Mouse (Mus musculus) myocyte (in vitro differentiated cells): ENCODE results near the gene Gm45799. TPM values are rescaled to one million over a fixed set of nuclear protein-coding genes. Genes with fewer than 3 reads are reported as not detected.
A peak's percentile ranks its signal among the peaks of the same experiment; 100 is the strongest.

Experiments
- H3K27me3 ChIP-seq: one replicate; pipeline ENCODE4 v1.6.1; 2011; ENCODE audit not compliant: control insufficient read depth, insufficient read depth, insufficient read length
- H3K36me3 ChIP-seq: one replicate; pipeline ENCODE4 v1.6.1; 2011; ENCODE audit not compliant: control insufficient read depth, insufficient read depth
- H3K4me2 ChIP-seq: one replicate; pipeline ENCODE4 v1.6.1; 2011; ENCODE audit warnings: low read depth, control low read depth
- H3K4me3 ChIP-seq: one replicate; pipeline ENCODE4 v1.5.1; 2011; ENCODE audit warnings: mild to moderate bottlenecking, control low read depth, moderate library complexity
- H3K79me2 ChIP-seq: one replicate; pipeline ENCODE4 v1.6.1; 2011; ENCODE audit not compliant: control insufficient read depth, insufficient read depth
- H3ac ChIP-seq: one replicate; pipeline ENCODE4 v1.6.1; 2011; ENCODE audit not compliant: control insufficient read depth, insufficient read length
- CEBPB ChIP-seq: IDR thresholded peaks from 2 replicates; pipeline ENCODE4 v1.6.1; 2011; ENCODE audit warnings: mild to moderate bottlenecking, moderate library complexity; ENCODE audit not compliant: poor library complexity, insufficient read depth, severe bottlenecking
- E2F4 ChIP-seq: IDR thresholded peaks from one replicate; pipeline ENCODE4 v1.6.1; 2011; ENCODE audit warnings: mild to moderate bottlenecking, control low read depth, moderate library complexity; ENCODE audit not compliant: insufficient read depth
- MAX ChIP-seq: IDR thresholded peaks from one replicate; pipeline ENCODE4 v1.6.1; 2011; ENCODE audit warnings: low read depth, mild to moderate bottlenecking, control low read depth
- MYOD1 ChIP-seq, 3 experiments: IDR thresholded peaks; one replicate each; pipeline ENCODE4 v1.6.1; 2011; ENCODE audit warnings: control low read depth in 2 of 3, low read depth in 2 of 3, mild to moderate bottlenecking in 2 of 3, moderate library complexity in 1 of 3; ENCODE audit not compliant: insufficient read length in 2 of 3, control insufficient read depth in 1 of 3
- MYOG ChIP-seq, 3 experiments: IDR thresholded peaks; one replicate each; pipeline ENCODE4 v1.6.1; 2011; ENCODE audit warnings: control low read depth in 2 of 3, low read depth in 2 of 3, mild to moderate bottlenecking in 2 of 3; ENCODE audit not compliant: insufficient read length in 2 of 3, control insufficient read depth in 1 of 3, insufficient read depth in 1 of 3
- POLR2A ChIP-seq: IDR thresholded peaks from one replicate; pipeline ENCODE4 v1.6.1; 2011; ENCODE audit warnings: low read depth, mild to moderate bottlenecking, control low read depth, moderate library complexity; ENCODE audit not compliant: insufficient read length
- POLR2AphosphoS2 ChIP-seq: IDR thresholded peaks from one replicate; pipeline ENCODE4 v1.6.1; 2011; ENCODE audit warnings: low read depth, control low read depth; ENCODE audit not compliant: insufficient read length
- REST ChIP-seq: IDR thresholded peaks from one replicate; pipeline ENCODE4 v1.6.1; 2011; ENCODE audit warnings: mild to moderate bottlenecking, control low read depth, moderate library complexity; ENCODE audit not compliant: insufficient read depth, insufficient read length
- SRF ChIP-seq: IDR thresholded peaks from one replicate; pipeline ENCODE4 v1.6.1; 2011; ENCODE audit warnings: low read depth; ENCODE audit not compliant: control insufficient read depth, insufficient read length
- TCF12 ChIP-seq: IDR thresholded peaks from one replicate; pipeline ENCODE4 v1.6.1; 2011; ENCODE audit warnings: mild to moderate bottlenecking, control low read depth; ENCODE audit not compliant: poor library complexity, insufficient read depth, severe bottlenecking
- TCF3 ChIP-seq: IDR thresholded peaks from one replicate; pipeline ENCODE4 v1.6.1; 2011; ENCODE audit warnings: low read depth, control low read depth; ENCODE audit not compliant: insufficient read length
- USF1 ChIP-seq: IDR thresholded peaks from one replicate; pipeline ENCODE4 v1.6.1; 2011; ENCODE audit warnings: low read depth, mild to moderate bottlenecking, control low read depth, moderate library complexity
- polyA plus RNA-seq: library from polyadenylated mRNA; unstranded; fragments of >200 nt; fragmentation: generic; extraction: Trizol; gene quantifications from one replicate; pipeline ENCODE4 v1.2.1, GENCODE M21; 2012; ENCODE audit warnings: missing spikeins

The Gm45799 gene
- polyA plus RNA-seq: 56.6 TPM

- Histone ChIP-seq H3K4me2 (peak within 1 kb of the TSS; percentile 96), H3K4me3 (peak within 1 kb of the TSS; percentile 96), H3ac (peak within 1 kb of the TSS; percentile 75), H3K27me3 (no peaks in the 10 kb centered on the region), H3K36me3 (peaks cover 16% of the 10 kb centered on the region), H3K79me2 (peaks cover 25% of the 10 kb centered on the region)
- TF ChIP-seq POLR2A (peak; percentile 90), MYOG (IDR thresholded peaks at IDR 0.05; ENCODE audit: control insufficient read depth in 1 of 3, insufficient read depth in 1 of 3, insufficient read length in 2 of 3, low read depth in 2 of 3) (no peak), POLR2AphosphoS2 (peak; percentile 85), E2F4 (no peak), TCF12 (no peak), CEBPB (no peak)
Observed at GRCm38 (mm10) chr7:105640233-105640893, at the start of gene Gm45799, which contains the start of gene Arfip2. Gene Gm45799, plus strand, starts transcription at chr7:105640552. Gene Arfip2, minus strand, starts transcription at chr7:105640416.

- Histone ChIP-seq H3K4me3 (no peak overlapping the region), H3ac (no peak overlapping the region), H3K27me3 (no peaks in the 10 kb centered on the region), H3K79me2 (no peaks in the 10 kb centered on the region), H3K36me3 (no peaks in the 10 kb centered on the region), H3K4me2 (no peak overlapping the region)
- TF ChIP-seq POLR2AphosphoS2 (no peak), REST (no peak), E2F4 (no peak), MYOG (IDR thresholded peaks at IDR 0.05; ENCODE audit: control insufficient read depth in 1 of 3, insufficient read depth in 1 of 3, insufficient read length in 2 of 3, low read depth in 2 of 3) (no peak), SRF (no peak), USF1 (no peak), POLR2A (no peak)
Observed at GRCm38 (mm10) chr7:105602860-105603623, 37.3 kb upstream of the Gm45799 start.

DNA sequence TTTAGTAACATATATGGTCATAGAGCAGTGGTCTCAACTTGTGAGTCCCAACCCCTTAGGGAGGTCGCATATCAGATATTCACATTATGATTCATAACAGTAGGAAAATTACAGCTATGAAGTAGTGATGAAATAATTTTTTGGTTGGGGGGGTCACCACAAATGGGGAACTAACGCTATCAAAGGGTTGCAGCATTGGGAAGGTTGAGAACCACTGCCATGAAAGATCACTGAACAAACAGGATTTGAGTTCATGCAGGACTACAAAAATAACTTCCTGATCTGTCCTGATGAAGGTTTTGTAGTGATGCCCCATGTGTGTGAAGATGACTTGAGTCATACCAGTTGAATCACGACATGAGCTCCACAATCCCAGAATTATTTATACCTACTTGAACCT is 31.9 kb upstream of the Gm45799 start:
- no peaks in the 10 kb centered on the region for H3K27me3 ChIP-seq
- H3K4me3 ChIP-seq: no peak overlapping the region
- no peak overlapping the region for H3ac ChIP-seq
- TF ChIP-seq MYOD1 (IDR thresholded peaks at IDR 0.05; ENCODE audit: control insufficient read depth in 1 of 3, insufficient read length in 2 of 3, low read depth in 2 of 3) (no peak), MYOG (IDR thresholded peaks at IDR 0.05; ENCODE audit: control insufficient read depth in 1 of 3, insufficient read depth in 1 of 3, insufficient read length in 2 of 3, low read depth in 2 of 3) (no peak), POLR2AphosphoS2 (no peak), USF1 (no peak), CEBPB (no peak), SRF (no peak), TCF3 (no peak), E2F4 (no peak), TCF12 (no peak), MAX (no peak), POLR2A (no peak), REST (no peak)
- no peak overlapping the region for H3K4me2 ChIP-seq
- H3K36me3 ChIP-seq: peaks cover 10% of the 10 kb centered on the region
- no peaks in the 10 kb centered on the region for H3K79me2 ChIP-seq

DNA sequence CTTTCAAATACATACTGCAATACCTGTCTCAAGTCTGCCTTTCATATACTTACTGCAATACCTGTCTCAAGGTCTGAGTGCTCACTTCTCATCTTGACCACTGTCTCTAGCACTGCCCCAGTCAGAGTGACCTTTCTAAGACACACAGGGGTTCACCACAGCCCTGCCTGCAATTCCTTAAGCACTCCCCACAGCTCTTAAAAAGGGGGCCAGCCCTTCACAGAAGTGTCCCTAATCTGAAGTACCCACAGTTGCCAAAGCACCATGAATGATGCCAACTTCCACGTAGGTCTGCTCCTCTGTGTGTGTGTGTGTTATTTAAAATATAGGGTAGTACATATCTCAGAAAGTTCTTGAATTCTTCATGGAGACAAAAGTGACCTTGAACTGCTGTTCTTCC is 28.6 kb upstream of the Gm45799 start:
- Histone ChIP-seq H3ac (no peak overlapping the region), H3K4me3 (no peak overlapping the region), H3K4me2 (no peak overlapping the region), H3K36me3 (peaks cover 31% of the 10 kb centered on the region), H3K79me2 (no peaks in the 10 kb centered on the region), H3K27me3 (no peaks in the 10 kb centered on the region)
- TF ChIP-seq USF1 (no peak), TCF3 (no peak), SRF (no peak), E2F4 (no peak), MYOD1 (IDR thresholded peaks at IDR 0.05; ENCODE audit: control insufficient read depth in 1 of 3, insufficient read length in 2 of 3, low read depth in 2 of 3) (no peak), CEBPB (no peak), MAX (no peak), POLR2AphosphoS2 (no peak), POLR2A (no peak), MYOG (IDR thresholded peaks at IDR 0.05; ENCODE audit: control insufficient read depth in 1 of 3, insufficient read depth in 1 of 3, insufficient read length in 2 of 3, low read depth in 2 of 3) (no peak), TCF12 (no peak), REST (no peak)

DNA sequence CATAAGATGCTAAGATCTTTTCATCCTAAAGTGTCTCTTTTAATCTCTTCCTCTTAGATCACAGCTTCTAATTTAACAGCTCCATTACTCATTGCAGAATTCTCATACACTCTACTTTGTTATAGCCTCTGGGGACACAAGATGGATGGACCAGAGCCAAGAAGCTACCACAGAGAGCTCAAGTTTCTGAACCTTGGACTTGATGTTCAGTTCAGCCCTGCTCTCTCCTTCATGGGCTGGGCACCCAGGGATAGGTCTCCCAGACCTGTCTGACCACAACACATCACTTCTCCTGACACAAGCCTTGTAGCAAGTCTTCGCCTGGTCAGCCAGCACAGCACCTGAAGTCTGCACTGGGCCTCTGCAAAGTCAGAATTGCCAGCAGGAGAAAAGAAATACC is 26.0 kb upstream of the Gm45799 start:
- H3K79me2 ChIP-seq: no peaks in the 10 kb centered on the region
- H3K27me3 ChIP-seq: no peaks in the 10 kb centered on the region
- H3ac ChIP-seq: no peak overlapping the region
- peaks cover 42% of the 10 kb centered on the region for H3K36me3 ChIP-seq
- peak overlapping the region; percentile 23 for H3K4me2 ChIP-seq
- no peak overlapping the region for H3K4me3 ChIP-seq
- TF ChIP-seq POLR2A (no peak), MYOD1 (IDR thresholded peaks at IDR 0.05; ENCODE audit: control insufficient read depth in 1 of 3, insufficient read length in 2 of 3, low read depth in 2 of 3) (no peak), USF1 (no peak), MYOG (IDR thresholded peaks at IDR 0.05; ENCODE audit: control insufficient read depth in 1 of 3, insufficient read depth in 1 of 3, insufficient read length in 2 of 3, low read depth in 2 of 3) (no peak)
